Mouse (Mus musculus) limb, embryonic 14.5 days (tissue): ENCODE results near the gene Ermp1. TPM values are rescaled to one million over a fixed set of nuclear protein-coding genes. Genes with fewer than 3 reads are reported as not detected.

ENCODE experiments used
- ATAC-seq: fragments of 200-750 bp; cut with Nextera tagmentation; 2 replicates; pipeline ENCODE4 v1.8.0; 2017; ENCODE audit warnings: low read depth, moderate number of reproducible peaks, moderate TSS enrichment; ENCODE audit not compliant: low FRiP score
- DNase-seq: peaks from one replicate; pipeline ENCODE4 v3.0.0-alpha.2; 2015; ENCODE audit warnings: low spot score
- H3K27ac ChIP-seq: fragments of 300-500 bp; sonication (generic); replicated peaks from 2 replicates; pipeline ENCODE4 v1.5.1; 2014; ENCODE audit warnings: low read depth, mild to moderate bottlenecking, low read length, moderate library complexity, mixed read lengths
- H3K27me3 ChIP-seq: fragments of 300-500 bp; sonication (generic); 2 replicates; pipeline ENCODE4 v1.6.1; 2014; ENCODE audit warnings: low read length, mixed read lengths; ENCODE audit not compliant: control insufficient read depth, insufficient read depth
- H3K36me3 ChIP-seq: fragments of 300-500 bp; sonication (generic); 2 replicates; pipeline ENCODE4 v1.6.1; 2014; ENCODE audit warnings: mild to moderate bottlenecking, low read length, moderate library complexity, mixed read lengths; ENCODE audit not compliant: control insufficient read depth, insufficient read depth
- H3K4me1 ChIP-seq: fragments of 300-500 bp; sonication (generic); 2 replicates; pipeline ENCODE4 v1.6.1; 2014; ENCODE audit warnings: antibody characterized with exemption, low read length, mixed read lengths; ENCODE audit not compliant: control insufficient read depth, insufficient read depth
- H3K4me2 ChIP-seq: fragments of 300-500 bp; sonication (generic); replicated peaks from 2 replicates; pipeline ENCODE4 v1.6.1; 2014; ENCODE audit warnings: low read depth, mild to moderate bottlenecking, low read length, moderate library complexity; ENCODE audit not compliant: severe bottlenecking
- H3K4me3 ChIP-seq: fragments of 300-500 bp; sonication (generic); replicated peaks from 2 replicates; pipeline ENCODE4 v1.5.1; 2014; ENCODE audit warnings: low read length
- H3K9ac ChIP-seq: fragments of 300-500 bp; sonication (generic); 2 replicates; pipeline ENCODE4 v1.6.1; 2014; ENCODE audit warnings: mild to moderate bottlenecking, low read depth, low read length, moderate library complexity; ENCODE audit not compliant: severe bottlenecking
- H3K9me3 ChIP-seq: fragments of 300-500 bp; sonication (generic); 2 replicates; pipeline ENCODE4 v1.6.1; 2016; ENCODE audit warnings: low read length; ENCODE audit not compliant: control insufficient read depth
- POLR2A ChIP-seq: fragments of 200-500 bp; IDR thresholded peaks from 2 replicates; pipeline ENCODE4 v1.8.0; 2012; ENCODE audit warnings: inconsistent platforms, mild to moderate bottlenecking, moderate library complexity, borderline replicate concordance; ENCODE audit not compliant: insufficient read depth, insufficient read length; ENCODE audit errors: extremely low read depth
- WGBS: fragments of 180-500 bp; shearing (Covaris S2); extraction: QIAGEN DNeasy Blood & Tissue Kit; methylation state at CpG from one replicate; pipeline ENCODE4 v1.1.7; 2014; 5-methylcytosine and 5-hydroxymethylcytosine counted together
- polyA plus RNA-seq, 2 experiments: library from polyadenylated mRNA; depleted of rRNA in 1 of 2; stranded (reverse) in 1 of 2; unstranded in 1 of 2; fragments of >200 nt; fragmentation: Nextera tagmentation in 1 of 2; extraction: Ambion mirVana in 1 of 2; gene quantifications; 2 replicates each; pipeline versions ENCODE4 v1.2.1 to v1.2.3; 2012 to 2014

Gene Ermp1
- polyA plus RNA-seq, 2 experiments: 16.1 to 16.7 TPM

DNA sequence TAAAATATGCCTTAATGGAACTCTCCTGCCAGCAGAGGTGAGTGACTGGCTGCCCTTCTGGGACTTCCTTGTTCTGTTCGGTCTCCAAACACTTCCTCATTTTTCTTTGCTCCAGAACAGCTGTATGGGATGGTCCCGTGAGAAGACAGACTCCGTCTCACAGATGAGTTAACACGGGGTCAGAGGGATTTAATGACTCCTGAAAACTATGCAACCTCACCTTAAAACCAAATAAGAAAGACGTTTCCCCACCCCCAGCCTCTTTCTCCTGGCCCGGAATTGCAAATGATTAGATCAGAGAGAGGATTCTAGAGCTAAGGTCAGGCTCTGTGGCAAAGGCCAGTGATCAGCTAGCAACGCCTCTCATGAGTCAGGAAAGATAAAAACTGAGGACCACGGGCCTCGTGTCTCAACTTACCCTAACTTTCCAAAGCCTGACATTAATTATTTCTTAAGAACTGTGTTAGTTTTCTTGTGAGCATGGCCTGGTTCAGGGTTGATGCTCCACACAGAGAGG, 27.4 kb upstream of the Ermp1 start:
- Histone ChIP-seq H3K9me3 (no peaks in the 10 kb centered on the region), H3K4me1 (no peaks in the 10 kb centered on the region), H3K9ac (no peak overlapping the region), H3K27ac (no peak overlapping the region), H3K36me3 (no peaks in the 10 kb centered on the region), H3K4me2 (no peak overlapping the region), H3K27me3 (no peaks in the 10 kb centered on the region), H3K4me3 (no peak overlapping the region)
- DNase-seq: no peak
- ATAC-seq: no peak
- WGBS: 59% methylated on average over 9 of the region's 9 CpGs
- TF ChIP-seq POLR2A: no peak

DNA sequence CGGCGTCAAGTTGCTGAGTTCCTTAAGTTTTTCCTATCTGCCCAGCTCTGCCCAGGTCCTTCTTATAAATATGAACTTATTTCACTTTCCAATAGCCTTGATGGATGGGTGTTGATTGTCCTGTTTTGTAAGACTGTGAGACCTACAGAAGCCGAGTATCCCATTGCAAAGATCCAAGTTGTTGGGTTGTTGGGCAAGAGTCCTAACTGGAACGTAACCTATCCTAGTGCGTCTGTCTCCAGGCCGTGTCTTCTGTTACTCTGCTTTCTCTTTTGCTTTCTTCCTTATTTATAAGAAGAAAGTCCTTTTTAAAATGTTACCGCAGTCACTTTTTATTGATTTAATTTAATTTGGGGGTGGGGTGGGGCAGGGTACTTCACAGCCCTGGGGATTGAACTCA, 26.7 kb upstream of the Ermp1 start:
- Histone ChIP-seq H3K27me3 (no peaks in the 10 kb centered on the region), H3K9ac (no peak overlapping the region), H3K4me3 (no peak overlapping the region), H3K4me2 (no peak overlapping the region), H3K27ac (no peak overlapping the region), H3K4me1 (no peaks in the 10 kb centered on the region), H3K36me3 (no peaks in the 10 kb centered on the region), H3K9me3 (no peaks in the 10 kb centered on the region)
- ATAC-seq (no peak), DNase-seq (no peak)
- 90% methylated on average over 7 of the region's 7 CpGs for WGBS
- no peak for TF ChIP-seq POLR2A

DNA sequence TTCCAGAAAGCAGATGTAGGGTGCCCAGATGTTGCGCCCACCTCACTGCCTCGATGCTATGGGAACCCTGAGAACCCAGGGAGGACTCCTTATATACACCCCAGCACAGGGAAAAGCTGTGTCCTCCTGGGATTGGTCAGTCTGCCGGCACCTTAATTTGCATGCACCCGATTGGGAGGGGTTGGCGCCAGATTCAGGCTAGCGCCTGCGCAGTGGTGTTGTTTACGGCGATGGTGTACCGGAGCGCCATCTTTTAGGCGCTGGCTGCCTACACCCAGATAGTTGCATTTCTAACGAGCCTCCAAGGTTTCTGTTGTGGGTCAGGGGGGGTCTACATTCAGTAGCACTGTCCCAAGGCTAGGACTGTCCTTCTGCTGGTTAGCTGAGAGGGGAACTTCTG, 24.4 kb upstream of the Ermp1 start:
- Histone ChIP-seq H3K4me1 (no peaks in the 10 kb centered on the region), H3K9me3 (no peaks in the 10 kb centered on the region), H3K36me3 (no peaks in the 10 kb centered on the region), H3K4me3 (no peak overlapping the region), H3K27ac (no peak overlapping the region), H3K4me2 (no peak overlapping the region), H3K9ac (no peak overlapping the region), H3K27me3 (no peaks in the 10 kb centered on the region)
- 92% methylated on average over 13 of the region's 13 CpGs for WGBS
- ATAC-seq: no peak
- no peak for DNase-seq
- no peak for TF ChIP-seq POLR2A

DNA sequence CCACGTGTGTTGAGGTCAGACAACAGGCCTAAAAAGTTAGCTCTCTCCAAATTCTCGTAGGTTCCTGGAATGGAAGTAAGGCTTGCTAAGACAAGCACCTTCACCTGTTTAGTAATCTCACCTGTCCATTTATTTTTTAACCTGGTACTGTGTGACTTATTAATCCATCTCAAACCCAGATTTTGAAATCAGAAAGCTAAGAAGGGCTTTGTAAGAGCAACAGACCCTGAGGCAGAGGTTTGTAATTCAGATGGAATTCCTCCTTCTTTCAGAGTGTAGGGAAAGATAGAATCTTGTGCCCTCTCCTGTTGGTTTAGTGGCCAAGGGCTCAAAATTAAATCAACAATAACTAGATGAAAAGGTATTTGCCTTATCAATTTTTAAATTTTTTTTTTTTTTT, 22.9 kb upstream of the Ermp1 start:
- H3K27ac ChIP-seq: no peak overlapping the region
- TF ChIP-seq POLR2A: no peak
- WGBS: 73% methylated on average over 2 of the region's 2 CpGs
- ATAC-seq: no peak
- H3K9ac ChIP-seq: no peak overlapping the region
- H3K9me3 ChIP-seq: no peaks in the 10 kb centered on the region
- no peak overlapping the region for H3K4me3 ChIP-seq
- no peaks in the 10 kb centered on the region for H3K4me1 ChIP-seq
- DNase-seq: no peak
- H3K27me3 ChIP-seq: no peaks in the 10 kb centered on the region
- H3K36me3 ChIP-seq: no peaks in the 10 kb centered on the region
- no peak overlapping the region for H3K4me2 ChIP-seq

DNA sequence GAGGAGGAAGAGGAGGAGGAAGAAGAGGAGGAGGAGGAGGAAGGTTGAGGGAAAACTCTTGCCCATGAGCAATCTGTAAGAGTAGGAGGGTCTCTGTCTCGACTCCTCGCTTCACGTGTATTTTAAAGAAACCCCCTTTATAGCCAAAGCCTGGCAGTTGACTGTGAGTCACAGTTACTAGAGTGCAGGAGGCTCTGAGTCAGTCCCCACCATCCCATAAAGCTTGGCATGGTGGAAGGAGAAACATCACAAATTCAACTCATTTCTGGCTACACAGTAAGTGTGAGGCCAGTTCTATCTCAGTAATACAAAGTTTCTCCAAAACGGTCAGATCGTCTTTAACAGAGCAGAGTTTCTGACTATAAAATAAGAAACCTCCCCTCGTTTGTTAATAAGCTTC, 22.0 kb upstream of the Ermp1 start:
- H3K9me3 ChIP-seq: no peaks in the 10 kb centered on the region
- H3K36me3 ChIP-seq: no peaks in the 10 kb centered on the region
- 77% methylated on average over 6 of the region's 6 CpGs for WGBS
- H3K4me3 ChIP-seq: no peak overlapping the region
- no peaks in the 10 kb centered on the region for H3K4me1 ChIP-seq
- no peak overlapping the region for H3K27ac ChIP-seq
- ATAC-seq: no peak
- DNase-seq: no peak
- TF ChIP-seq POLR2A: no peak
- H3K27me3 ChIP-seq: no peaks in the 10 kb centered on the region
- no peak overlapping the region for H3K9ac ChIP-seq
- H3K4me2 ChIP-seq: no peak overlapping the region

DNA sequence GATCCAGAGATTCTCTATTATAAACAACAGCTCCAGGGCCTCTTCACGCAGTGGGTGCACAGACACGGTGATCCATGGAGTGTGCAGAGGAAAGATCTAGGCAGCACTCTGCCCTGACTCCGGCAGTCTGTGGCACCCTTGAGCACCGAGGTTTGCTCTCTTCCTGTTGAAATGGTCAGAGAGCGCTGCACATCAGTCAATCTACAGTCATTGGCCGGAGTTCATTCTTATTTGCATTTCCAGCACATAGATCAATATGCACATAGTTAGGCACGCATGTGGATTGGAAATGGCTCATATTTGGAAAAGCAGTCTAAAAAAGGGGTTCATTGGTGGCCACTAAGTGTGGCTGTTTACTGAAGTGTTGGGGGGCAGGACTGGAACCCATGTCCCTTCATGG, 19.9 kb upstream of the Ermp1 start:
- Histone ChIP-seq H3K4me1 (no peaks in the 10 kb centered on the region), H3K4me3 (no peak overlapping the region), H3K27me3 (no peaks in the 10 kb centered on the region), H3K4me2 (no peak overlapping the region), H3K9me3 (no peaks in the 10 kb centered on the region), H3K36me3 (no peaks in the 10 kb centered on the region), H3K27ac (no peak overlapping the region), H3K9ac (no peak overlapping the region)
- ATAC-seq: no peak
- no peak for DNase-seq
- WGBS: 90% methylated on average over 7 of the region's 7 CpGs
- no peak for TF ChIP-seq POLR2A
